Mouse (Mus musculus) G1E (cell line): Measurements from ENCODE around the gene Rbms1.

Source experiments
- CTCF ChIP-seq: IDR thresholded peaks from 2 replicates; pipeline ENCODE4 v1.5.1; 2012; ENCODE audit warnings: low read depth, low read length, inconsistent platforms, mixed read lengths
- GATA1 ChIP-seq: IDR thresholded peaks from 2 replicates; pipeline ENCODE4 v1.6.1; 2012; ENCODE audit warnings: borderline replicate concordance, low read length, inconsistent platforms, mixed read lengths
- GATA2 ChIP-seq: IDR thresholded peaks from 2 replicates; pipeline ENCODE4 v1.6.1; 2012; ENCODE audit warnings: low read depth, low read length, inconsistent platforms, borderline replicate concordance
- POLR2AphosphoS5 ChIP-seq: IDR thresholded peaks from 2 replicates; pipeline ENCODE4 v1.6.1; 2012; ENCODE audit warnings: low read depth, low read length, inconsistent platforms; ENCODE audit not compliant: insufficient replicate concordance
- TAL1 ChIP-seq: conservative IDR thresholded peaks from 2 replicates; pipeline ENCODE4 v1.6.1; 2012; ENCODE audit warnings: low read depth, low read length, inconsistent platforms, mixed read lengths

GRCm38 (mm10) chr2:60706866-60707265 is 256.1 kb downstream of the Rbms1 start:
- no peak for TF ChIP-seq CTCF
- no peak for TF ChIP-seq GATA1
- no peak for TF ChIP-seq GATA2
- TF ChIP-seq POLR2AphosphoS5: no peak
- no peak for TF ChIP-seq TAL1
